10 mouse cellular contexts compared by ENCODE assay signal in genomic region chr4:47354304-47354703, GRCm38 (mm10). TPM values are rescaled to one million over a fixed set of nuclear protein-coding genes. Genes with fewer than 3 reads are reported as not detected.
DNase-seq lines count a peak whose midpoint lies in the region; ATAC-seq lines count a peak whose summit lies in the region.
"Had no signal": no experiment of that assay in that cellular context is flagged by ENCODE, and none has a peak within 500 bp of the region (broad histone marks: within the 10 kb centered on the region; RNA-seq: fewer than 3 reads in every experiment).

No protein-coding gene starts in this region.

- H3K9me3 ChIP-seq in kidney, embryonic 15.5 days (replicated peaks) = no peaks in the 10 kb centered on the region
- no peaks in the 10 kb centered on the region for H3K9me3 ChIP-seq in embryonic facial prominence, embryonic 12.5 days
- H3K9me3 ChIP-seq in intestine, embryonic 14.5 days (ENCODE audit: control insufficient read depth, low read length) = no peaks in the 10 kb centered on the region
- no peaks in the 10 kb centered on the region for H3K9me3 ChIP-seq in midbrain, embryonic 15.5 days

- no peak for DNase-seq in kidney, adult 8-10 months
- DNase-seq in intestine, embryonic 14.5 days (ENCODE audit: low spot score) = no peak
- DNase-seq in cerebellum, adult 18-20 months = no peak
- DNase-seq in spleen, adult 18-20 months = no peak
- no peak for DNase-seq in kidney, postnatal 4 days
- DNase-seq: cerebellum, postnatal 25 days had no signal

- peak overlapping the region; percentile 84 for H3K4me3 ChIP-seq in kidney, embryonic 15.5 days (replicated peaks)
- peak overlapping the region; percentile 96 for H3K4me3 ChIP-seq in embryonic facial prominence, embryonic 12.5 days
- H3K4me3 ChIP-seq in intestine, embryonic 14.5 days (ENCODE audit: low read depth, low read length) = peak overlapping the region; percentile 91
- H3K4me3 ChIP-seq in midbrain, embryonic 15.5 days = peak overlapping the region; percentile 86

- ATAC-seq in kidney, embryonic 15.5 days (replicated peaks; ENCODE audit: low FRiP score) = no peak
- ATAC-seq in embryonic facial prominence, embryonic 12.5 days (ENCODE audit: insufficient number of reproducible peaks, insufficient read depth, low FRiP score, low TSS enrichment) = no peak
- ATAC-seq in intestine, embryonic 14.5 days (replicated peaks; ENCODE audit: low FRiP score, low TSS enrichment, low read depth) = no peak
- ATAC-seq in midbrain, embryonic 15.5 days (replicated peaks) = no peak
- ATAC-seq: inflammation-experienced regulatory T-cells, adult 6 months had no signal

- 40% methylated on average over 3 of the region's 3 CpGs for WGBS in kidney, embryonic 15.5 days
- WGBS in embryonic facial prominence, embryonic 12.5 days = 41% methylated on average over 3 of the region's 3 CpGs
- WGBS in intestine, embryonic 14.5 days = 39% methylated on average over 3 of the region's 3 CpGs
- 25% methylated on average over 3 of the region's 3 CpGs for WGBS in midbrain, embryonic 15.5 days

- H3K27me3 ChIP-seq in kidney, embryonic 15.5 days = no peaks in the 10 kb centered on the region
- H3K27me3 ChIP-seq in embryonic facial prominence, embryonic 12.5 days = no peaks in the 10 kb centered on the region
- H3K27me3 ChIP-seq in intestine, embryonic 14.5 days (replicated peaks; ENCODE audit: control insufficient read depth, insufficient read depth, low read length) = no peaks in the 10 kb centered on the region
- no peaks in the 10 kb centered on the region for H3K27me3 ChIP-seq in midbrain, embryonic 15.5 days (replicated peaks)

- H3K27ac ChIP-seq in kidney, embryonic 15.5 days = no peak overlapping the region
- H3K27ac ChIP-seq in embryonic facial prominence, embryonic 12.5 days = no peak overlapping the region
- H3K27ac ChIP-seq in intestine, embryonic 14.5 days (ENCODE audit: low read depth) = no peak overlapping the region
- no peak overlapping the region for H3K27ac ChIP-seq in midbrain, embryonic 15.5 days

- no peaks in the 10 kb centered on the region for H3K36me3 ChIP-seq in kidney, embryonic 15.5 days
- H3K36me3 ChIP-seq in embryonic facial prominence, embryonic 12.5 days = no peaks in the 10 kb centered on the region
- H3K36me3 ChIP-seq in intestine, embryonic 14.5 days (ENCODE audit: control insufficient read depth, insufficient read depth, low read length) = no peaks in the 10 kb centered on the region
- H3K36me3 ChIP-seq in midbrain, embryonic 15.5 days (replicated peaks) = no peaks in the 10 kb centered on the region

- H3K9ac ChIP-seq in kidney, embryonic 15.5 days = peak overlapping the region; percentile 93
- peak overlapping the region; percentile 94 for H3K9ac ChIP-seq in embryonic facial prominence, embryonic 12.5 days
- H3K9ac ChIP-seq in intestine, embryonic 14.5 days (ENCODE audit: low read length) = peak overlapping the region; percentile 94
- peak overlapping the region; percentile 82 for H3K9ac ChIP-seq in midbrain, embryonic 15.5 days

- peak overlapping the region; percentile 94 for H3K4me2 ChIP-seq in kidney, embryonic 15.5 days
- H3K4me2 ChIP-seq in embryonic facial prominence, embryonic 12.5 days (replicated peaks) = peak overlapping the region; percentile 64
- peak overlapping the region; percentile 58 for H3K4me2 ChIP-seq in intestine, embryonic 14.5 days (ENCODE audit: low read length)
- H3K4me2 ChIP-seq in midbrain, embryonic 15.5 days = peak overlapping the region; percentile 96

- H3K4me1 ChIP-seq in kidney, embryonic 15.5 days = peaks cover 34% of the 10 kb centered on the region
- H3K4me1 ChIP-seq in embryonic facial prominence, embryonic 12.5 days = peaks cover 39% of the 10 kb centered on the region
- H3K4me1 ChIP-seq in intestine, embryonic 14.5 days (replicated peaks; ENCODE audit: control insufficient read depth, insufficient read depth, low read length) = peaks cover 14% of the 10 kb centered on the region
- peaks cover 23% of the 10 kb centered on the region for H3K4me1 ChIP-seq in midbrain, embryonic 15.5 days

RNA-seq across cellular contexts. Expression of gene Tgfbr1, which starts 1.3 kb away (rescaled TPM):
- 45.2 and 45.5 TPM in 2 replicates for polyA plus RNA-seq in kidney, embryonic 15.5 days (2015; fragmentation: Nextera tagmentation; extraction: Ambion mirVana)
- polyA plus RNA-seq in embryonic facial prominence, embryonic 12.5 days (2016; fragmentation: Nextera tagmentation; extraction: Ambion mirVana) = 78.6 and 84.2 TPM in 2 replicates
- polyA plus RNA-seq in intestine, embryonic 14.5 days (2014; fragmentation: Nextera tagmentation; extraction: Ambion mirVana) = 46.0 and 50.9 TPM in 2 replicates
- polyA plus RNA-seq in midbrain, embryonic 15.5 days (2015; fragmentation: Nextera tagmentation; extraction: Ambion mirVana) = 36.4 and 37.5 TPM in 2 replicates
